Mouse (Mus musculus): ENCODE measurements at regions not wholly inside any gene's neighbourhood (a gene's known extent, or its start where the extent isn't known, plus 50 kb on each side); places are given as distances from the start of the nearest gene placed in this dataset.

- peak; percentile 61 for DNase-seq
Measured at GRCm38 (mm10) chr8:103270815-103271553, 485.5 kb upstream of the Cdh11 start.

- DNase-seq: peak; percentile 44
Measured at GRCm38 (mm10) chr8:103272305-103273079, 487.1 kb upstream of the Cdh11 start.

GRCm38 (mm10) chr8:103273476-103273875 is 488.0 kb upstream of the Cdh11 start:
- no peak for DNase-seq

GRCm38 (mm10) chr8:103281801-103282200 is 496.4 kb upstream of the Cdh11 start:
- peak; percentile 10 for DNase-seq

- DNase-seq: no peak
Measured at GRCm38 (mm10) chr8:103288561-103288974, 503.1 kb upstream of the Cdh11 start.

GRCm38 (mm10) chr8:103292896-103293295 is 507.5 kb upstream of the Cdh11 start:
- no peak for DNase-seq

- peak; percentile 46 for DNase-seq
Measured at GRCm38 (mm10) chr8:103306476-103307183, 521.2 kb upstream of the Cdh11 start.

- no peak for DNase-seq
Measured at GRCm38 (mm10) chr8:103313576-103313975, 528.1 kb upstream of the Cdh11 start.

- peak; percentile 68 for DNase-seq
Measured at GRCm38 (mm10) chr8:103314279-103315022, 529.0 kb upstream of the Cdh11 start.

- DNase-seq: peak; percentile 32
Measured at GRCm38 (mm10) chr8:103315742-103316141, 530.3 kb upstream of the Cdh11 start.

- no peak for DNase-seq
Measured at GRCm38 (mm10) chr8:103316691-103317091, 531.2 kb upstream of the Cdh11 start.

- no peak for DNase-seq
Measured at GRCm38 (mm10) chr8:103317149-103317725, 531.8 kb upstream of the Cdh11 start.

GRCm38 (mm10) chr8:103324016-103324665 is 538.7 kb upstream of the Cdh11 start:
- no peak for DNase-seq

GRCm38 (mm10) chr8:103331415-103331814 is 546.0 kb upstream of the Cdh11 start:
- no peak for DNase-seq

- no peak for DNase-seq
Measured at GRCm38 (mm10) chr8:103337314-103337713, 551.9 kb upstream of the Cdh11 start.

GRCm38 (mm10) chr8:103339042-103339441 is 553.6 kb upstream of the Cdh11 start:
- no peak for DNase-seq

GRCm38 (mm10) chr8:103339951-103340350 is 554.5 kb upstream of the Cdh11 start:
- DNase-seq: no peak

- DNase-seq: no peak
Measured at GRCm38 (mm10) chr8:103343891-103344290, 558.4 kb upstream of the Cdh11 start.

GRCm38 (mm10) chr8:103344871-103345270 is 559.4 kb upstream of the Cdh11 start:
- no peak for DNase-seq

GRCm38 (mm10) chr8:103347158-103347871 is 561.9 kb upstream of the Cdh11 start:
- DNase-seq: peak; percentile 30

GRCm38 (mm10) chr8:103361713-103362112 is 576.3 kb upstream of the Cdh11 start:
- DNase-seq: no peak
